Mouse (Mus musculus): Measurements from ENCODE around the gene Mnd1.

Mnd1 gene

DNA sequence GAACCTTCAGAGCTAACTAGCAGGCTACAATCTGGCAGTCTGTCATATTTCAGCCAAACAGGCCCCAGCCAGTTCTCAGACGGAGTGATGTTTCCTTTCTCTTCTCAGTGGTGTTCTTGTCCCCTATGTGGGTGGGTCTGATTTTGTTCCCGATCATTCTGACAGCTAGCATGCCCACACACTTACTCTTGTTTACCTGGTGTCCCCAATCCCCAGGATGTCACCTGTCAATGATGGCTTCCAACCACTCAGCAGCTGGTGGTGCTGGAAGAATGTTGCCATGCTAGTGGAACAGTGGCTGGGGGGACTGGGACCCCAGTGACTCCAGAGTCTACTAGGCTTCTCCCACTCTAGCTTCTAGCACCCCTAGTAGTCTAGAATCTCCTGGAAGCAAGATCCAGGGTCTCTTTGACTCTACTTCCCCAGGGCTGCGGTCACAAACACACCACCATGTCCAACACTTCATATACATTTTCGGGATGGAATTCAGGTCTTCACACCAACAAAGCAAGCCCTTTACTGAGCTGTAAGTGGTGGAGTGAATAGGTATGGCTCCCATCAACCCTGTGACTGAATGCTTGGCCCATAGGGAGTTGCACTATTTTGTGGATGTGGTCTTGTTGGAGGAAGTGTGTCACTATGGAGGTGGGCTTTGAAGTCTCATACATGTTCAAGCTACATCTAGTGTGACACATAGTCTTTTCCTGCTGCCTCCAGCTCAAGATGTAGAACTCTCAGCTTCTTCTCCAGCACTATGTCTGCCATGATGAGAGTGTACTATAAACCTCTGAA lies 2.2 kb upstream of the Mnd1 start:
- DNase-seq (ENCODE audit: low read depth, low spot score), result no peak

DNA sequence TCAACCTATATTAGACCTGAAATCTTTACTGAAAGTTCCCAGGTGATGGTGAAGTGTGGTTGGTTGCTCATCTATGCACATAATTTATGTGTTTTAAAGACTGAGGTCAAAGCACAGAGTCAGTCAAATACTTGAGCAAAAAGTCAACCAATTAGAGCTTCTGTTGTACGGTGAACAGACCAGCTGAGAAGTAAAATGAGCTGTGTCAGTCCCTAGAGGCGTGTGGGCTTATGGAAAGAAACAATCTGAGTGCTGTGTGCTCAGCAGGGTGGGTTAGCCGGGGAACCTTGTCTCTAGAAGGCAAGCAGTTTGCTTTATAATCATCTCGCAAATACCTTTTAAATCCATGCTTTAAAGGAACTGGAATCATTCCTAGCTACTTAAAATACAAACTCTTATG lies 1.4 kb upstream of the Mnd1 start:
- no peak for DNase-seq (ENCODE audit: low read depth, low spot score)

DNA sequence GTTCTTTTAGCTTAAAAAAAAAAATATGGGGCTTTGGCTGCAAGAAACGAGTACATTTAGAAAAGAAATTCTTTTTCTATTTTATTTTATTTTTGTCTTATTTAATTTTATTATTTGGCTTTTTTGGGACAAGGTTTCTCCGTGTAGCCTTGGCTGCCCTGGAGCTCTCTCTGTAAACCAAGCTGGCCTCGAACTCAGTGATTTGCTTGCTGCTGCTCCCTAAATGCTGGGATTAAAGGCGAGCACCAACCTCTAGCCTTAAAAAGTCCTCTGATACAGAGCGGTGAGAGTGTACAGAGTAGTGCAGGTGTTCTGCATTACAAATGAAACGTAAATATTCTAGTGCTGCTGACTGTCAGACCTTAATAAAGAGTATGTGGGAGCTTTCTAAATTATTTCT lies 519 bp upstream of the Mnd1 start:
- no peak for DNase-seq (ENCODE audit: low read depth, low spot score)

DNA sequence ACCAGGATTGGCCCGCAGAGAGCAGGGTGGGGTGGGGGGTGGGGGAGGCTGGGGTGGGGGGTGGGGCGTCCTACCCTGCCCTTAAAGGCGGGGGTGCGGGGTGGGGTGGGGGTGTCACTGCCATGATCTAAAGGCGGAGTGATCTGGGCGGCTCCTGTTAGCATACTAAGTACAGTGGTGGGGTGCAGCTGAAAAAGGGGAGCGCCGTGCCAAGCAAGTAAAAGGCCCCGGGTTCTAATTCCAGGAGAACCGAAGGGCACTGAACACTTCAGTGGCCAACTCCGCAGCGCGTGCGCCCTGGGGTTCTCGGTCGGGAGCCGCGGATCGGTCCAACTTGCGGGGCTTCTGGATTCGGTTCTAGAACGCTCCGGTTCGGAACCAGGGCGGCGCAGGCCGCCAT lies 440 bp downstream of the Mnd1 start:
- no peak for DNase-seq (ENCODE audit: low read depth, low spot score)

DNA sequence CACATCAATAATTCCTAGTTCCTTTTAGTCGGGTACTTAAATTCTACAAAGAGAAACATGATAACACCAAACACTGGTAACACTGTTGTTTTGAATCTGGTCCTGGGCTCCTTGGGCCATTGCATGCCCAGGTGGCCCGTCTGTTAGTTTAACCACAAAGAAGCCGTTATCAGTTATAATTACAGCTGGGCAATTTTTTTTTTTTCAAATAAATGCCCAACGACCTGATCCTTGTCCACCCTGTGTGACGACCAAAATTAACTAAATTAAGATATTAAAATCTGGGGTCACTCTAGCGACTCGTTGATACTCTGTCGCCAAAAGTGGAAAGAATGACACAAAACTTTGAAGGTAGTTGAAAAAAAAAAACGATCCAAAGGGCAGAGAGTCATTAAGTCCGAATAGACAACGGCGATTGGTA lies 855 bp downstream of the Mnd1 start:
- no peak for DNase-seq (ENCODE audit: low read depth, low spot score)

DNA sequence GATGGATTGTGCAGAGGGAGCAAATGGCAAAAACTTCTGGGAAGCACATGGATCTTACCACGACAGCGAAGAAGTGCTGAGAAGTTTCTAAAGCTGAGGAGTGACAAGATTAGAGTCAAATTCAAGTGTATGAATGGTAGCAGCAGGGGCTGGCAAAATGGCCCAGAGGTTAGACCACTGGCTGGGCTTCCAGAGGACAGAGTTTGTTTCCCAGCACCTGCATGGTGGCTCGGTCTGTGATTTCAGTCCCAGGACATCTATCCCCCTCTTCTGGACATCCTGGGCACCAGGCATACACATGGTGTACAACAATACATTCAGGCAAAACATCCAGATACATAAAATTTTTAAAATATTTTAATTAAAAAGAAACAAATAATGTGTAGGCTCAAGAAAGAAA lies 5.8 kb downstream of the Mnd1 start:
- no peak for DNase-seq (ENCODE audit: low read depth, low spot score)

DNA sequence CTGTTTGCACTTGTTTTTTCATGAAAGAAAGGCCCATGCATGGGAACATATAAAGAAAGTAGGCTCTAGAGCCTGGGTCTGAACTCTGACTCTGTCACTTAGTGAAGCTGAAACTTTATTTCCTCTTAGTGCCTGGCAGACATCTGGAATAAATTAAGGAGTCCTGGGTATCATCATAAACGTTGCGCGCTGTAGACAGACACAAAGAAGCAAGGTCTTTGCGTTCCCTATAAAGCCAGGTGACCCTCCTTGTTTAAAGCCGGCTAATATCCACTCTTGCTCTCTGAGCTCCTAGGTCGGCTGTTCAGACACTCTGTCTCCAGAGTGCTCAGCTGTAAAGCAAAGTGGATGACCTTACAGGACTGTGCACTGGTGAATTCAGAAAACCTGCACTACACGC lies 14.6 kb downstream of the Mnd1 start:
- no peak for DNase-seq (ENCODE audit: low read depth, low spot score)

DNA sequence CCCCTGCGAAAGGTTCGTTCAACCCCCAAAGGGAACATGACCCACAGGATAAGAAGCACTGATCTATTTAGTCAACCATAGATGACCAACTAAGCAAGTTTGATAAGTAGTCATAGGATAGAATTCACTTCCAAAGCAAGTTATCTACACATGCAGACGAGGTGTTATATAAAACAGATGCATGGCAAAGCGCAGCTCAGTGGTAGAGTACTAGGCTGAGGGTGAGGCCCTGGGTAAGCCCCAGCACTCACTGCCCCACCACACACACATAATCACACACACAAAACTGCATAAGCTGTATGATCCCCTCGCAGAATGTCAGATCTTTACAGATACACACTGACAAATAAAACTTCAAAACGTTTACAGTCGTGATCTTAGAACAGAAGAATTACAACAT lies 19.1 kb downstream of the Mnd1 start:
- no peak for DNase-seq (ENCODE audit: low read depth, low spot score)

DNA sequence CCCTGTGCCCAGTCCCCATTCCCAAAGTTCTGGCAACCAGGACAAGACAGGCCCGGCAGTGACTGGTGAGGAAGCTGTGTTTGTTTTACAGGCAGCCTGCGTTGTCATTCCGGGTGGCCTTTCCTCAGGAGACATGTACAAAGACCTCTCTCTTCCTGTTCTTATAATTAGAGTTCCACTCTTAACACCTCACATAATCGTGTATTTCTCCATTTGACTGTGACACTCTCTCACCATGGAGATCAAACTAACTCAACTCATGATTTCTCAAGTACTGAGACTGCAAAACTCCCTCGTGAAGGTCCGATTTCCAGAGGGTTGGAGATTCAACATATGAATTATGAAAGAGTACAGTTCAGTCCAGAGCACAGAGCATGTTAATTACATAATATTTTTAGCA lies 19.7 kb downstream of the Mnd1 start:
- DNase-seq (ENCODE audit: low read depth, low spot score), result no peak

DNA sequence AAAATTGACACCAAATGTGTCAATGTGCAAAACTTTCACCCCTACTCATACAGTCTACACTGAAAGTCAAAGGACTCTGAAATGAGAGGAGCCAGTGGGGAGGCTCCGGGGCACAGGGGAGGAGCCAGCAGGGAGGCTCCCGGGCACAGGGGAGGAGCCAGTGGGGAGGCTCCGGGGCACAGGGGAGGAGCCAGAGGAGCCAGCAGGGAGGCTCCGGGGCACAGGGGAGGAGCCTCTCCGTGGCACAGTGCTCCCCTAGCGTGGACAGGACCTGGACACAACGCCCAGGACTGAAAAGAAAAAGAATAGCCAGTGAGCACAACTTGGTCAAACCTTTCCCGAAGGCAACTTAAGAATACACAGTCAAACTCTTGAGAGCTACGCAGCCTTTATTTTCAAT lies 20.2 kb downstream of the Mnd1 start:
- DNase-seq (ENCODE audit: low read depth, low spot score), result peak; percentile 73

DNA sequence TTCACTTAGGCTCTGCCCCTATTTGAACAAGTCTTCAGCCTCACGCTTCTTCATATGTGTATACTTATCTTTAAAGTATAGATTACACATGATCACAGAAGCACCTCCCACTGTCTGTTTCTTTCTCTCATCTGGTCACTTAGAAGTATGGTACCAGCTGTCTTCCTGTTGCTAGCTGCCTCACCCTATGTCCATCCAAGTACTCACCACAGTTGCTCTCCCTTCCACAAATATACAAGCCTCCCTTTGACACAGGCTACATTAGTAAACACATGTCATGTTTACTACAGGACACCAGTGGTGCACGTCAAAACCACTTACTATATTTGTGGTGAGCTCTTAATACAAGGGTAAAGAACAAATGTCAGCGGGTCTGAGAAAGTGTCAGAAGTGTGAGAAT lies 24.2 kb downstream of the Mnd1 start:
- no peak for DNase-seq (ENCODE audit: low read depth, low spot score)

DNA sequence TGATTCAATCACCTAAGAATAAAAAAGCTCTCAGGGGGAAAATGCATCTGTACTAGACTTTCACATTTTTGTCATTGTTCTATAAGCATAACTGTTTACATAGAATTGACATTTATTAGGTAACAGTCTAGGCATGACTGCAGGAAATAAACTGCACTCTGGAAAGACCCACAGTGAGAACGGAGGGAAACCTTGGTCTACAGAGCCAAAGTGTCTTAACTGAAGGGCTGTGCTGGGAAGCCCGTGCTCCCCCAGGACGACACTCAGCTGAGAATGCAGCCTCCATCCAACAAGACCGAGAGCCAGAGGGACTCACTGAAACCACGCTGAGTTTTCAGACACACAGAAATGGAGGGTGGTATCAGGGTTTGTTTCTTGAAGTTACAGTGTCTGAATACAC lies 24.8 kb downstream of the Mnd1 start:
- no peak for DNase-seq (ENCODE audit: low read depth, low spot score)

DNA sequence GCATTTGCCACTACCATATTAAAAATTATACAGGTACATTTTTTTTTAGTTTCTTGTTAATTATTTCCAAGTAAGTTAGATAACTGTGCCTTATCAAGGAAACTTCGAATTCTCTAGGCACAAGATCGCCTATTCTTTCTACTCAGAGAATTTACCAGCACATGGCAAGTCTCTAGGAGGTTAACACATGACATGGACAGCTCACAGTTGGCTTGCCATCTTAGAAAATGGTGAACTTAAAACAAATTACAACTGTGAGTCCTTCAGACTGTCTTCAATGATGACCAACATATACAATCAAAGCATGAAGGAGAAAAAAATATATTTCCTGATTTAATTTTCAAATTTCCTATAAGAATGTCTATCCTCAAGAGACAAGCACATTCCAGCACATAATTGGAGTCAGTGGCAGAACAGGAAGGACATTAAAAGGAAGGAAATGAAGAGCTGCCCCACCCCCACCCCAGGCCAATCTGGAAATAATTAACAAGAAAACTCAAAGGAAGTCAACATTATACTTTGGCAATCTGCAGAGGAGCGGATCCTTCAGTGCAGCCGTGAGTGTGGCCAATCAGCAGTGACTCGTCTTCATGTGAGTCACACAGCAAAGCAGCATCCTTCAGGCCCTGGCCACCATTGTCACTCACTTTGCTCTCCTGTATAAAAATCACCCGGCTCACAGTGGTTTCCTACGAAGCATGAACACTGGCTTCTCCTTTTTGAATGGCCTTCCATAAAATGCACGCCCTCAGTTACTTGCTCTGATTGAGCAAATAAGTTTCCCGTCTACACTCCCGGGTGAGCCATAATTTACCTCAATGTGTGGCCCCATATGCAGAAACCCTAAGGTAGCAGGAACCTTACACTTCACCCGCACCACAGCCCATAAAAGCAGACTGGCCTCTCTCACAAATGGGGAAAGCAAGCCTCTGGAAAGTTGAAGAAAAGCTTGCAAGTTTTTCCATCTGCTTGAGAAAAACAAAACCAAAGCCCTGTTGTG lies 26.4 kb downstream of the Mnd1 start:
- no peak for DNase-seq (ENCODE audit: low read depth, low spot score)

DNA sequence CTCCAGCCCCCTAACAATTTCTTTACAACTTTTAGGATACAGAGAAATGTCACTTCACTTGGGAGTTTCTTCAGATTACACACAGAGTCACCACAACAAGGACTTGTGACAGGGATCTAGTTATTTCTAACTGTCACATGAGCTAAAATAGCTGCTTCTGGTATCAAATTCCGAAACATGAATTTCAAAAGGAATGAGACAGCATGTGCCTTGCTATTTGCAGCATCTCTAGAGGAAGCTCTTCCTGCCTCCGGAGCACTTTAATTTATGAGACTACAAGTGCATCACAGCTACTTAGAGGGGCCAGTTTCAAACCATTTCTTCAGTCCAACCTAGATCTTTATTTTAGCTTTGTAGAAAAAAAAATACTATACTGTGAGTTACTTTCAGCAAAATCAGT lies 28.2 kb downstream of the Mnd1 start:
- no peak for DNase-seq (ENCODE audit: low read depth, low spot score)

DNA sequence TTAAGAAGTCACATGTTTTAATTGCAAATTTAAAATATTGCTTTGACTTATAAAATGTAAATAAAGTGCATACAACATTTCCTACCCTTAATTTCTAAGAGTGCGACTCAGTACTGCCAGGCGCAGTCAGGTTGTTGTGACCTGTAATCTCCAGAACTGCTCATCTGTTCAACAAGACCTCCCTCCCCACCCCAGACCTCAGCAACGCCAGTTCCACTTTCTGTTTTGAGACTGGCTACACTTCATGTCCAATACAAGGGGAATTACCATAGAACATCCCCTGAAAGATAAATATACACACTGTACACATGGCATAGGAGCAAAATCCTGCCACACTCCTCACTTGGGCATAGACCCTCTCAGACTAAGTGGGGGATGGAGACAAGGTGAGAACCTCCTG lies 28.9 kb downstream of the Mnd1 start:
- DNase-seq (ENCODE audit: low read depth, low spot score), result no peak

DNA sequence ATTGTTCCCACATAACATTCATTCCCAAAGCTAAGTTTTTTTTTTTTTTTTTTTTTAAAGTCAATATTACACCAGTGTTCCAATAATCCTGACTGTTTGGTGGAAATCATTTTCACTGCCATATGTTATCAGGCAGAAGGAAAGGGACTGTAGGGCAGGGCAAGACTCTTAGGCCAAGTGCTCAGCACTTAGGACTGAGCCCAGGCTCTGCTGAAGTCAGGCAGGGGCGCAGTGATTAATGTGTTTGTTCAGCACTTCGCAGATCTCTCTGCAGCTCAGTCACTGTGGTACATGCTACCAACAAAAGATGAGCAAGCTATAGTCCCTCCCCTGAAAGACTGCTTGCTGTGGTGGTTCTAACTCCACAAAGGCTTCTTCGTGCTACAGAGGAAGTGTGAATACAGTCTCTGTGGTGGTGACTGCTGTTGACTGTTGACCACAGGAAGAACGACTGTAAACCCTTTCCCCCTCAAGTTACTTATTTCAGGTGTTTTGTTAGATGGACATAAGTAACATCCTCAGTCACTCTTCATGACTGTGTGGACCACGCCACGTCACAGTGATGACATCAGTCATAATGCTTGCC lies 29.8 kb downstream of the Mnd1 start:
- DNase-seq (ENCODE audit: low read depth, low spot score), result no peak

DNA sequence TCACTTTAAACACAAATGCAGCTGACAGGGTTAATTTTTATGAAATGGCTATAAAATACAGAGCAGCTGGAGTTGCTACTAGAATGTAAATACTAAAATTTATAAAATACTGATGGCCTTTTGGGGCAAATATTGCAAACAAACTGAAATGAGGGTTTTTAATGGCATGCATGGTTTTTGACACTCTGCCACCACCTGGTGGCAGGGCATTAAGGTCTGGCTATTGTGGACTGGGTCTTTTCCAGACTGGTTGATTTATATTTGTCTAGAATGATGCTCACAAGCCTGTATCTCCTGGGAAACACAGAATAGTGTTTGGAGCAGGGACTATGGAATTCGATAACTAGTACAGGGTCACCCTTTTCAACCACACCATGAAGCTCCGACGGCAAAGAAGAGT lies 32.1 kb downstream of the Mnd1 start:
- no peak for DNase-seq (ENCODE audit: low read depth, low spot score)

DNA sequence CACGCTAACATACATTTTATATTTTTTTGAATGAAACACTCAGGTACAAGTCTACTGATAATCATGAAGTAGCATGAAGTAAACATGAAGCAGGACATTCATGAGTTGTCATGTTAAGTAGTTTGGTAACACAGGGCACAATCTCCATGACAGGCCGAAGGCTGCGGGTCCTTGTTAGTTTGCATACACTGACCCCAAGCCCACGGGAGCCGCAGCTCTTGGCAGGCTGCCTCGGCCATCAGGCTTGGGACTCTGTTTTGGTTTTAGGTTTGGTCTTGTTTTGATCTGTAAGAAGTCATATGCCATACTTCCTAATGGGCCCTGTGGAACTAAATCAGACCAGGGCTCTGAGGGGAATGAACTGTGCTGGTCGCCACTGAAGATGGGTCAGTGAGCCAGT lies 36.9 kb downstream of the Mnd1 start:
- DNase-seq (ENCODE audit: low read depth, low spot score), result no peak

DNA sequence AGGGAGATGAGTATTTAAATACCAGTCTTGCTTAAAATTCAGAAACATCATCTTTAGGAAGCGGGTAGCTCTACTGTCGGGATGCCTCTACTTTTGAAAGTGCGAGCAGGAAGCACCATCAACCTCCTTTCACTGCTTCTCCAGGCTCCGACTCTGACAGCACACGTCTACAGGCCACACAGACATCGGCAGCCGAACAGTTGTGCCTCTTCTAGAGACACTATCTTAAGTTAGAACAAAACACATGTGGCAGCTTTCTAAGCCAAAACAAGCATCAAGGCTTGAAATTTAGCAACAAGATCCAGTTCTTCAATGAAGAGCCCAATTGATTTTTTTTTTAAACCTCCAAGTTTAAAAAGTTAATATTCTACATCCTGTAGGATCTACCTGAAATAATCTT lies 37.4 kb downstream of the Mnd1 start:
- DNase-seq (ENCODE audit: low read depth, low spot score), result no peak

DNA sequence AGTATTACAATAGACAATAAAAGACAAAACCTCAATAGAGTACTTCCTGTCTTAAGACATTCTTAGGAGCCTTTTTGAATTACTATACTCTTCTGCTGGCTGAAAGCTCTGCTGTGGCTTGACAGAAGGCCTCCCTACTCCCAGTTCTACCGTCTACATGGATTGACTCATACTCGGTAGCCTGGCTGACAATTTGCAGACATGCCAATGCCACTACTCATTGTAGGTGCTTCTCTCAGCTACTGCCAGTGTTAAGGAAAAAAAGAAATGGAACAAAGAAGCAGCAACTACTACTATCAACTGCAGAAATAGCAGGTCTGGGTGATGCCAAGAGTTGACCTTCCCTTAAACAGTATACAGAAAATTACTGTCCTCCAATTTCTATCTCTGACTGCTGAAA lies 47.0 kb downstream of the Mnd1 start:
- no peak for DNase-seq (ENCODE audit: low read depth, low spot score)

DNA sequence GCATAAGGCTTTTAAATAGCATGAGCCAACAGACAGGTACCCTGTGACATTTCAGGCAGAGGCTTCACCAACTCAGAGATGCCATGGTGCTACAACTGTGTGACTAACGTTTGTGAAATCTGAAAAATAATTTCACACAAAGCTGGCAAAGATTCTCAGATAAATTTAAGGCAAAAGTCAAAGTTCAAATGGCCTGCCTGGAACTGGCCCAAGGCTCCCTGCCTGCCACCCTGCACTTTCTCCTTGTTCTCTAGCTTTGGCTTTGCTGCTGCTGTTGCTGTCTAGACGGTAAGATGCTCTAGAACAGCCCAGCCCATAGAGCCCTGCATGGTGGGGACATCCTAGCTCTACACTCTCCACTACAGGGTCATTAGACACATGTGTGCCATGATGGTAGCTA lies 49.5 kb downstream of the Mnd1 start:
- DNase-seq (ENCODE audit: low read depth, low spot score), result no peak

DNA sequence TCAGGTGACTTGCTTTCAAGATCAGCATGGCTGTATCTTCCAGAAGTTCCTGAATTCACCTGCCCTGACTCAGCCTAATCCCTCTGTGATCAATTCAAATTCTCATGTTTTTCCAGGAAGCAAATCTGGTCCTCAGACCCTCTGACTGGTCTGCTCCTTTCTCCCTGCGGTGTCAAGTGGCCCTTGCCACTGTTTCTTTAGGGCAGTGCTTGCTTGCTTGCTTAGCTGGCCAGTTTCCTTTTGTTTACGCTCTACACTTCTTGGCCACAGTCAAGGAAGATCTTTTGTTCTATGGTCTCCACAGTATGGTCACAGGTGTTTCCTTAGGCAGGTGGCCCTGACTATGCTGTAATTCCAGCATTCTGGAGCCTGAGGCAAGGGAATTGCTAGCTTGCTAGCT lies 52.0 kb downstream of the Mnd1 start:
- DNase-seq (ENCODE audit: low read depth, low spot score), result no peak

DNA sequence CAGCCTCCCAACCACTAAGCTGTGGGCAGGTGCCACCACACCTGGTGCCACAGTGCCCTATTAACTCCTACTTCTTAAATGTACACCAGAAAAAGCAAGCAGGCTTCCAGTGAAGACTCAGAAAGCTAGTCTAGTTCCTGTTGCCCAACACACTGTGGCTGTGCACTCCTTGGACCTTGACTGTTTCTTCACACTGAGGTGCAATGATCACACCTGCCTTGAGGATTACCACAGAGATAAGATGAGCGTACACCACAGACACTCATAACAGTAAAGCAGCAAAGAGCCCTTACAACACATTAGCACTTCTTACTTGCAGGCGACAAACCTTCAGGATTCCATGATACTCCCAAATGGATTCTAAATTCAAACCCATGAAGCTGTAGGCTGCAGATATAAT lies 62.7 kb downstream of the Mnd1 start:
- DNase-seq (ENCODE audit: low read depth, low spot score), result no peak
